Mouse (Mus musculus): ENCODE measurements around the gene Git1.
"Not testable (repeated sequence)": the region's sequence is repeated elsewhere in the genome, so short reads cannot be mapped to it uniquely, and the experiment has no call there.

- not testable (repeated sequence) for TF ChIP-seq CTCF (conservative IDR thresholded peaks at IDR 0.05; ENCODE audit: insufficient read depth, insufficient read length, low read depth, low read length); POLR2A (IDR thresholded peaks at IDR 0.05; ENCODE audit: low read depth, low read length)
Observed at GRCm38 (mm10) chr11:77528420-77528819, 35.1 kb downstream of the Git1 start.
